Comparison of ENCODE assay signal across 20 mouse cellular contexts in the genomic region with DNA sequence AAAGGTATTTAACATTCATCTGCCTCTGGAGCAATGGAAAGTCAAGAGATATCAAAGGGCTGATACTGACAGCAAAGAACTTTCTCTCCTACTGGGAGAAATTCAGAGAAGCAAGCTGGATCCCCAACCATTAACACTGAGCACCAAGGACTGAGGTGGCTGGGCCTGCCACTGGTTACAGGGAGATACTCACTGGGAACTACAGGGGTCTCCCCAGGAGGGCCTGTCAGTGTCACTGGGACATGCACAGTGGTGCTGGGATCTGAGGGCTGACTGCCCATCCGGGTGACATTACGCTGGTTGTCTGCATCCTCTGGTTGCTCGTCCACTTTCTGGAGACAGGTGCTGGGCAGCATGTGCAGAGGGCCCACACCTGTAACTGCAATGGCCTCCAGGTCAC.
DNase-seq lines count a peak whose midpoint lies in the region; ATAC-seq and TF ChIP-seq lines count a peak whose summit lies in the region.
"Had no signal": no experiment of that assay in that cellular context is flagged by ENCODE, and none has a peak within 500 bp of the region (broad histone marks: within the 10 kb centered on the region; RNA-seq: fewer than 3 reads in every experiment).

No protein-coding gene starts in this region.

- ATAC-seq in forebrain, embryonic 11.5 days (replicated peaks; ENCODE audit: low FRiP score), result no peak
- ATAC-seq in forebrain, embryonic 14.5 days, result no peak
- ATAC-seq in midbrain, postnatal 0 days (ENCODE audit: low FRiP score), result 0 out of 2 replicates have a peak, but pooled peaks have one; percentile 26
- ATAC-seq in midbrain, embryonic 16.5 days, result no peak
- ATAC-seq: activated CD4-positive, CD25-positive, alpha-beta regulatory T cell, adult 4 months; forebrain, embryonic 15.5 days; forebrain, postnatal 0 days had no signal

- no peak for TF ChIP-seq CTCF in midbrain, postnatal 0 days (IDR thresholded peaks at IDR 0.05)

- H3K9me3 ChIP-seq in forebrain, embryonic 11.5 days (ENCODE audit: control insufficient read depth, low read length), result no peaks in the 10 kb centered on the region
- no peaks in the 10 kb centered on the region for H3K9me3 ChIP-seq in forebrain, embryonic 14.5 days (replicated peaks; ENCODE audit: control insufficient read depth, low read length)
- no peaks in the 10 kb centered on the region for H3K9me3 ChIP-seq in heart, embryonic 10.5 days
- H3K9me3 ChIP-seq in midbrain, postnatal 0 days (ENCODE audit: low read length), result no peaks in the 10 kb centered on the region
- no peaks in the 10 kb centered on the region for H3K9me3 ChIP-seq in midbrain, embryonic 16.5 days (replicated peaks; ENCODE audit: control insufficient read depth, low read length, poor library complexity, severe bottlenecking)
- H3K9me3 ChIP-seq: embryonic facial prominence, embryonic 12.5 days; forebrain, embryonic 12.5 days; forebrain, embryonic 15.5 days had no signal

- H3K9ac ChIP-seq in forebrain, embryonic 11.5 days (ENCODE audit: low read length), result no peak overlapping the region
- H3K9ac ChIP-seq in forebrain, embryonic 14.5 days (ENCODE audit: low read length), result no peak overlapping the region
- H3K9ac ChIP-seq in midbrain, postnatal 0 days (replicated peaks; ENCODE audit: low read length, poor library complexity, severe bottlenecking), result no peak overlapping the region
- no peak overlapping the region for H3K9ac ChIP-seq in midbrain, embryonic 16.5 days (ENCODE audit: low read depth, low read length)
- H3K9ac ChIP-seq: embryonic facial prominence, embryonic 12.5 days; forebrain, embryonic 12.5 days; forebrain, embryonic 15.5 days; forebrain, postnatal 0 days had no signal

- H3K27ac ChIP-seq in forebrain, embryonic 11.5 days (ENCODE audit: low read depth, low read length), result no peak overlapping the region
- no peak overlapping the region for H3K27ac ChIP-seq in forebrain, embryonic 14.5 days (ENCODE audit: low read depth, low read length)
- no peak overlapping the region for H3K27ac ChIP-seq in heart, embryonic 10.5 days
- H3K27ac ChIP-seq in midbrain, postnatal 0 days (ENCODE audit: low read depth, low read length), result no peak overlapping the region
- H3K27ac ChIP-seq in midbrain, embryonic 16.5 days (ENCODE audit: low read length), result no peak overlapping the region
- H3K27ac ChIP-seq: embryonic facial prominence, embryonic 12.5 days; forebrain, embryonic 12.5 days; forebrain, embryonic 15.5 days had no signal

- DNase-seq in forebrain, embryonic 11.5 days (ENCODE audit: low spot score), result peak; percentile 33
- no peak for DNase-seq in forebrain, embryonic 14.5 days (ENCODE audit: low spot score)
- peak; percentile 68 for DNase-seq in heart, embryonic 10.5 days (ENCODE audit: low spot score)
- DNase-seq in heart, adult 18-20 months, result no peak
- DNase-seq in midbrain, postnatal 0 days (ENCODE audit: low spot score), result no peak
- DNase-seq in natural killer cell, adult 2 months (ENCODE audit: low spot score in 2 of 2), result no peak
- DNase-seq: adrenal gland, adult 8-10 months; adrenal gland, postnatal 14 days; adrenal gland, postnatal 36 days; cerebellum, adult 11-12 months; cerebellum, adult 2 months; cerebellum, adult 9-10 months; cerebellum, postnatal 10 days; cerebellum, postnatal 25 days; forebrain, postnatal 0 days had no signal

- no peak overlapping the region for H3K4me3 ChIP-seq in forebrain, embryonic 11.5 days (ENCODE audit: low read depth, low read length)
- H3K4me3 ChIP-seq in forebrain, embryonic 14.5 days (ENCODE audit: low read depth, low read length), result no peak overlapping the region
- H3K4me3 ChIP-seq in heart, embryonic 10.5 days, result no peak overlapping the region
- no peak overlapping the region for H3K4me3 ChIP-seq in midbrain, postnatal 0 days (ENCODE audit: low read depth, low read length)
- H3K4me3 ChIP-seq in midbrain, embryonic 16.5 days (ENCODE audit: low read depth, low read length), result no peak overlapping the region
- H3K4me3 ChIP-seq: embryonic facial prominence, embryonic 12.5 days; forebrain, embryonic 12.5 days; forebrain, embryonic 15.5 days had no signal

- H3K4me1 ChIP-seq in forebrain, embryonic 11.5 days (replicated peaks; ENCODE audit: control insufficient read depth, insufficient read depth, low read length), result 0 out of 2 replicates have a peak, but pooled peaks cover 2% of the 10 kb centered on the region
- H3K4me1 ChIP-seq in forebrain, embryonic 14.5 days (ENCODE audit: control insufficient read depth, insufficient read depth, low read length), result no peaks in the 10 kb centered on the region
- peaks cover 8% of the 10 kb centered on the region for H3K4me1 ChIP-seq in heart, embryonic 10.5 days
- H3K4me1 ChIP-seq in midbrain, postnatal 0 days (ENCODE audit: insufficient read depth, low read length), result no peaks in the 10 kb centered on the region
- no peaks in the 10 kb centered on the region for H3K4me1 ChIP-seq in midbrain, embryonic 16.5 days (ENCODE audit: control insufficient read depth, insufficient read depth, low read length)

- no peak overlapping the region for H3K4me2 ChIP-seq in forebrain, embryonic 11.5 days (ENCODE audit: low read depth, low read length, severe bottlenecking)
- no peak overlapping the region for H3K4me2 ChIP-seq in forebrain, embryonic 14.5 days (ENCODE audit: low read length)
- H3K4me2 ChIP-seq in midbrain, postnatal 0 days (ENCODE audit: low read depth, low read length, poor library complexity, severe bottlenecking), result no peak overlapping the region
- H3K4me2 ChIP-seq in midbrain, embryonic 16.5 days (ENCODE audit: low read length), result no peak overlapping the region
- H3K4me2 ChIP-seq: embryonic facial prominence, embryonic 12.5 days; forebrain, embryonic 12.5 days; forebrain, embryonic 15.5 days had no signal

- no peaks in the 10 kb centered on the region for H3K27me3 ChIP-seq in forebrain, embryonic 11.5 days (ENCODE audit: control insufficient read depth, insufficient read depth, low read length)
- H3K27me3 ChIP-seq in forebrain, embryonic 14.5 days (replicated peaks; ENCODE audit: control insufficient read depth, insufficient read depth, low read length), result no peaks in the 10 kb centered on the region
- H3K27me3 ChIP-seq in heart, embryonic 10.5 days (ENCODE audit: insufficient read depth, poor library complexity, severe bottlenecking), result peaks cover 43% of the 10 kb centered on the region
- no peaks in the 10 kb centered on the region for H3K27me3 ChIP-seq in midbrain, postnatal 0 days (ENCODE audit: insufficient read depth, low read length)
- H3K27me3 ChIP-seq in midbrain, embryonic 16.5 days (ENCODE audit: control insufficient read depth, insufficient read depth, low read depth, low read length), result no peaks in the 10 kb centered on the region
- H3K27me3 ChIP-seq: forebrain, embryonic 15.5 days had no signal

- 100% methylated on average over 3 of the region's 3 CpGs for WGBS in forebrain, embryonic 11.5 days
- 92% methylated on average over 3 of the region's 3 CpGs for WGBS in forebrain, embryonic 14.5 days
- WGBS in heart, embryonic 10.5 days, result 80% methylated on average over 3 of the region's 3 CpGs
- WGBS in midbrain, postnatal 0 days, result 94% methylated on average over 3 of the region's 3 CpGs
- 92% methylated on average over 3 of the region's 3 CpGs for WGBS in midbrain, embryonic 16.5 days

- H3K36me3 ChIP-seq in forebrain, embryonic 11.5 days (ENCODE audit: control insufficient read depth, insufficient read depth, low read length), result no peaks in the 10 kb centered on the region
- H3K36me3 ChIP-seq in forebrain, embryonic 14.5 days (ENCODE audit: control insufficient read depth, insufficient read depth, low read length), result peaks cover 17% of the 10 kb centered on the region
- no peaks in the 10 kb centered on the region for H3K36me3 ChIP-seq in heart, embryonic 10.5 days
- peaks cover 30% of the 10 kb centered on the region for H3K36me3 ChIP-seq in midbrain, postnatal 0 days (ENCODE audit: insufficient read depth, low read length)
- peaks cover 19% of the 10 kb centered on the region for H3K36me3 ChIP-seq in midbrain, embryonic 16.5 days (ENCODE audit: control insufficient read depth, insufficient read depth, low read length)
- H3K36me3 ChIP-seq: embryonic facial prominence, embryonic 12.5 days had no signal

Comparison
In these comparisons a context has a peak if more than half of its experiments do, and no peak if none do; other contexts are left out.
1. DNase-seq: peak in forebrain, embryonic 11.5 days (single experiment) and heart, embryonic 10.5 days (single experiment); none in forebrain, embryonic 14.5 days (single experiment), heart, adult 18-20 months (0 of 2), midbrain, postnatal 0 days (single experiment) and natural killer cell, adult 2 months (0 of 2).